Mouse (Mus musculus) forebrain, embryonic 15.5 days (tissue): ENCODE measurements around the gene Gpn3. TPM values are rescaled to one million over a fixed set of nuclear protein-coding genes. Genes with fewer than 3 reads are reported as not detected.

Experiments used
- ATAC-seq: fragments of 200-750 bp; cut with Nextera tagmentation; replicated peaks from 2 replicates; pipeline ENCODE4 v1.8.0; 2017; ENCODE audit warnings: mild to moderate bottlenecking, moderate TSS enrichment, moderate library complexity
- H3K27ac ChIP-seq: fragments of 300-500 bp; sonication (generic); replicated peaks from 2 replicates; pipeline ENCODE4 v1.5.1; 2015; ENCODE audit warnings: mild to moderate bottlenecking, inconsistent platforms
- H3K27me3 ChIP-seq: fragments of 300-500 bp; sonication (generic); 2 replicates; pipeline ENCODE4 v1.6.1; 2015; ENCODE audit warnings: inconsistent platforms
- H3K36me3 ChIP-seq: fragments of 300-500 bp; sonication (generic); 2 replicates; pipeline ENCODE4 v1.6.1; 2015; ENCODE audit warnings: mild to moderate bottlenecking, inconsistent platforms
- H3K4me1 ChIP-seq: fragments of 300-500 bp; sonication (generic); 2 replicates; pipeline ENCODE4 v1.6.1; 2015; ENCODE audit warnings: inconsistent platforms
- H3K4me2 ChIP-seq: fragments of 300-500 bp; sonication (generic); replicated peaks from 2 replicates; pipeline ENCODE4 v1.6.1; 2015; ENCODE audit warnings: mild to moderate bottlenecking, inconsistent platforms
- H3K4me3 ChIP-seq: fragments of 300-500 bp; sonication (generic); 2 replicates; pipeline ENCODE4 v1.5.1; 2015; ENCODE audit warnings: mild to moderate bottlenecking, inconsistent platforms
- H3K9ac ChIP-seq: fragments of 300-500 bp; sonication (generic); replicated peaks from 2 replicates; pipeline ENCODE4 v1.6.1; 2015; ENCODE audit warnings: mild to moderate bottlenecking, inconsistent platforms
- H3K9me3 ChIP-seq: fragments of 300-500 bp; sonication (generic); 2 replicates; pipeline ENCODE4 v1.6.1; 2016; ENCODE audit warnings: inconsistent platforms
- WGBS: fragments of 180-500 bp; shearing (Covaris S2); methylation state at CpG from one replicate; pipeline ENCODE4 v1.1.7; 2015; ENCODE audit warnings: mixed read lengths; 5-methylcytosine and 5-hydroxymethylcytosine counted together
- polyA plus RNA-seq: library from polyadenylated mRNA; unstranded; fragments of >200 nt; fragmentation: Nextera tagmentation; extraction: Ambion mirVana; gene quantifications from 2 replicates; pipeline ENCODE4 v1.2.1, GENCODE M21; 2015

Gene Gpn3
- polyA plus RNA-seq: 47.7 and 52.4 TPM in 2 replicates

GRCm38 (mm10) chr5:122371591-122372191, at the start of gene Gpn3:
TSS of gene Gpn3 (plus strand) at chr5:122371876.
- no peaks in the 10 kb centered on the region for H3K9me3 ChIP-seq
- peak; percentile 76 for ATAC-seq
- H3K36me3 ChIP-seq: peaks cover 29% of the 10 kb centered on the region
- no peaks in the 10 kb centered on the region for H3K27me3 ChIP-seq
- H3K4me3 ChIP-seq: peak within 1 kb of the TSS; percentile 84
- H3K9ac ChIP-seq: peak within 1 kb of the TSS; percentile 90
- WGBS: under 1% methylated on average over 39 of the region's 46 CpGs
- peak within 1 kb of the TSS; percentile 97 for H3K27ac ChIP-seq
- peak within 1 kb of the TSS; percentile 64 for H3K4me2 ChIP-seq
- peaks cover 22% of the 10 kb centered on the region for H3K4me1 ChIP-seq

- Histone ChIP-seq H3K9ac (no peak overlapping the region), H3K4me2 (no peak overlapping the region), H3K4me3 (no peak overlapping the region), H3K4me1 (no peaks in the 10 kb centered on the region), H3K9me3 (no peaks in the 10 kb centered on the region), H3K27me3 (no peaks in the 10 kb centered on the region), H3K36me3 (peaks cover 22% of the 10 kb centered on the region; the same call in 1 of the 2 replicates), H3K27ac (no peak overlapping the region)
- 55% methylated on average over 8 of the region's 8 CpGs for WGBS
- ATAC-seq: no peak
Observed at GRCm38 (mm10) chr5:122323523-122323922, 48.2 kb upstream of the Gpn3 start.

- H3K4me2 ChIP-seq: no peak overlapping the region
- H3K9ac ChIP-seq: no peak overlapping the region
- no peaks in the 10 kb centered on the region for H3K4me1 ChIP-seq
- H3K4me3 ChIP-seq: no peak overlapping the region
- no peaks in the 10 kb centered on the region for H3K27me3 ChIP-seq
- 91% methylated on average over 23 of the region's 23 CpGs for WGBS
- no peak overlapping the region for H3K27ac ChIP-seq
- ATAC-seq: no peak
- H3K36me3 ChIP-seq: peaks cover 22% of the 10 kb centered on the region; the same call in 1 of the 2 replicates
- no peaks in the 10 kb centered on the region for H3K9me3 ChIP-seq
Observed at GRCm38 (mm10) chr5:122324608-122325431, 46.9 kb upstream of the Gpn3 start.

- Histone ChIP-seq H3K27me3 (no peaks in the 10 kb centered on the region), H3K4me1 (no peaks in the 10 kb centered on the region), H3K4me2 (no peak overlapping the region), H3K36me3 (peaks cover 18% of the 10 kb centered on the region; the same call in 1 of the 2 replicates), H3K4me3 (no peak overlapping the region), H3K9ac (no peak overlapping the region), H3K9me3 (no peaks in the 10 kb centered on the region), H3K27ac (no peak overlapping the region)
- WGBS: 86% methylated on average over 8 of the region's 8 CpGs
- no peak for ATAC-seq
Observed at GRCm38 (mm10) chr5:122325477-122325876, 46.2 kb upstream of the Gpn3 start.

- H3K4me2 ChIP-seq: no peak overlapping the region
- no peaks in the 10 kb centered on the region for H3K4me1 ChIP-seq
- peaks cover 7% of the 10 kb centered on the region; the same call in 1 of the 2 replicates for H3K36me3 ChIP-seq
- ATAC-seq: no peak
- H3K9me3 ChIP-seq: no peaks in the 10 kb centered on the region
- peak overlapping the region; percentile 51 for H3K27ac ChIP-seq
- no peak overlapping the region for H3K9ac ChIP-seq
- H3K27me3 ChIP-seq: no peaks in the 10 kb centered on the region
- H3K4me3 ChIP-seq: no peak overlapping the region
- 76% methylated on average over 3 of the region's 3 CpGs for WGBS
Observed at GRCm38 (mm10) chr5:122327283-122327682, 44.4 kb upstream of the Gpn3 start.

- H3K4me1 ChIP-seq: no peaks in the 10 kb centered on the region
- H3K36me3 ChIP-seq: peaks cover 7% of the 10 kb centered on the region; the same call in 1 of the 2 replicates
- WGBS: 91% methylated on average over 4 of the region's 4 CpGs
- ATAC-seq: no peak
- no peaks in the 10 kb centered on the region for H3K9me3 ChIP-seq
- H3K4me3 ChIP-seq: no peak overlapping the region
- H3K27me3 ChIP-seq: no peaks in the 10 kb centered on the region
- H3K9ac ChIP-seq: no peak overlapping the region
- no peak overlapping the region for H3K27ac ChIP-seq
- H3K4me2 ChIP-seq: no peak overlapping the region
Observed at GRCm38 (mm10) chr5:122330269-122330668, 41.4 kb upstream of the Gpn3 start.

GRCm38 (mm10) chr5:122334682-122335081, 37.0 kb upstream of the Gpn3 start:
- H3K27me3 ChIP-seq: no peaks in the 10 kb centered on the region
- WGBS: 70% methylated on average over 3 of the region's 3 CpGs
- H3K36me3 ChIP-seq: no peaks in the 10 kb centered on the region
- H3K27ac ChIP-seq: no peak overlapping the region
- no peaks in the 10 kb centered on the region for H3K4me1 ChIP-seq
- no peak overlapping the region for H3K4me3 ChIP-seq
- H3K9ac ChIP-seq: no peak overlapping the region
- no peak for ATAC-seq
- H3K9me3 ChIP-seq: no peaks in the 10 kb centered on the region
- H3K4me2 ChIP-seq: no peak overlapping the region

- Histone ChIP-seq H3K9ac (no peak overlapping the region), H3K27me3 (no peaks in the 10 kb centered on the region), H3K4me2 (no peak overlapping the region), H3K27ac (no peak overlapping the region), H3K4me3 (no peak overlapping the region), H3K36me3 (no peaks in the 10 kb centered on the region), H3K4me1 (no peaks in the 10 kb centered on the region), H3K9me3 (no peaks in the 10 kb centered on the region)
- no peak for ATAC-seq
- 90% methylated on average over 7 of the region's 7 CpGs for WGBS
Observed at GRCm38 (mm10) chr5:122336554-122337294, 35.0 kb upstream of the Gpn3 start.

- Histone ChIP-seq H3K4me3 (no peak overlapping the region), H3K4me1 (no peaks in the 10 kb centered on the region), H3K36me3 (no peaks in the 10 kb centered on the region), H3K9me3 (no peaks in the 10 kb centered on the region), H3K27me3 (no peaks in the 10 kb centered on the region), H3K27ac (no peak overlapping the region), H3K4me2 (no peak overlapping the region), H3K9ac (no peak overlapping the region)
- 94% methylated on average over 1 of the region's 1 CpGs for WGBS
- no peak for ATAC-seq
Observed at GRCm38 (mm10) chr5:122342874-122343273, 28.8 kb upstream of the Gpn3 start.

GRCm38 (mm10) chr5:122343768-122344167, 27.9 kb upstream of the Gpn3 start:
- H3K36me3 ChIP-seq: no peaks in the 10 kb centered on the region
- H3K4me1 ChIP-seq: no peaks in the 10 kb centered on the region
- no peak for ATAC-seq
- H3K27me3 ChIP-seq: no peaks in the 10 kb centered on the region
- H3K4me2 ChIP-seq: no peak overlapping the region
- H3K9me3 ChIP-seq: no peaks in the 10 kb centered on the region
- H3K27ac ChIP-seq: peak overlapping the region; percentile 21; the same call in 1 of the 2 replicates
- H3K4me3 ChIP-seq: no peak overlapping the region
- no peak overlapping the region for H3K9ac ChIP-seq
- 49% methylated on average over 7 of the region's 7 CpGs for WGBS

- Histone ChIP-seq H3K9me3 (no peaks in the 10 kb centered on the region), H3K4me1 (no peaks in the 10 kb centered on the region), H3K4me3 (no peak overlapping the region), H3K36me3 (no peaks in the 10 kb centered on the region), H3K4me2 (no peak overlapping the region), H3K27ac (no peak overlapping the region), H3K9ac (no peak overlapping the region), H3K27me3 (no peaks in the 10 kb centered on the region)
- ATAC-seq: peak; percentile 57; the same call in 1 of the 2 replicates
- WGBS: 7% methylated on average over 5 of the region's 5 CpGs
Observed at GRCm38 (mm10) chr5:122344260-122344659, 27.4 kb upstream of the Gpn3 start.

- H3K4me1 ChIP-seq: no peaks in the 10 kb centered on the region
- 79% methylated on average over 4 of the region's 4 CpGs for WGBS
Observed at GRCm38 (mm10) chr5:122345777-122346176, 25.9 kb upstream of the Gpn3 start.

More at GRCm38 (mm10) chr5:122345777-122346176, 25.9 kb upstream of the Gpn3 start:
- ATAC-seq: no peak
- no peaks in the 10 kb centered on the region for H3K36me3 ChIP-seq
- H3K4me3 ChIP-seq: no peak overlapping the region
- no peak overlapping the region for H3K9ac ChIP-seq
- no peaks in the 10 kb centered on the region for H3K9me3 ChIP-seq
- H3K4me2 ChIP-seq: no peak overlapping the region
- H3K27ac ChIP-seq: no peak overlapping the region
- H3K27me3 ChIP-seq: no peaks in the 10 kb centered on the region
